ENCODE assay signal across 17 mouse cellular contexts in the genomic region with DNA sequence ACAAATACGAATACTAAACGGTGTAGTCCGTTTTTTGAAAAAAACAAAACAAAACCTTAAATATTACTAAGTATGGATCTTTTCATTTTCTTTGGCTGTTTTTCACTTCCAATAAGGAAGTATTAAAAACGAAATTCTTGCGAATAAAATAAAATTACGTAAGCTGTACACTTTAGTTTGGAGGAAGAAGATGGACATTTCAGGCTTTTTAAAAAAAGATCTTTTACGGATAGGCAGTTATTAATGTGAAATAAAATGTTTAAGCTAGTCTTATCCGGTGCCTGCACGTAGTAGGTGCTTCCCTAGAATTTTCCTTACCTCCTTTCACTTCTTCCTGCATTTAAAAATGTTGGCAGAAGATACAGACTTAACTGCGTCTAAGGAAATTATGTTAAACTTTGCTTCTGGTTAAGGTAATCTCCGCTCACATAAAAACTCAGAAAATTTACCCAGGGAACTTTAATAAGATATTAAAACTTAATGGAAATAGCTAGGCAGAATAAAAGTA.
DNase-seq lines count a peak whose midpoint lies in the region; ATAC-seq and TF ChIP-seq lines count a peak whose summit lies in the region.
"Had no signal": no experiment of that assay in that cellular context is flagged by ENCODE, and none has a peak within 500 bp of the region (broad histone marks: within the 10 kb centered on the region; RNA-seq: fewer than 3 reads in every experiment).

No protein-coding gene starts in this region.

- no peaks in the 10 kb centered on the region for H3K36me3 ChIP-seq in forebrain, postnatal 0 days (ENCODE audit: insufficient read depth)
- no peaks in the 10 kb centered on the region for H3K36me3 ChIP-seq in forebrain, embryonic 14.5 days (ENCODE audit: control insufficient read depth, insufficient read depth, low read length)
- H3K36me3 ChIP-seq in limb, embryonic 13.5 days, result no peaks in the 10 kb centered on the region
- H3K36me3 ChIP-seq in limb, embryonic 10.5 days, result no peaks in the 10 kb centered on the region
- H3K36me3 ChIP-seq: embryonic facial prominence, embryonic 12.5 days; forebrain, embryonic 12.5 days; heart, embryonic 15.5 days; hindbrain, embryonic 15.5 days; midbrain, embryonic 13.5 days; stomach, embryonic 15.5 days had no signal

- 10% methylated on average over 11 of the region's 11 CpGs for WGBS in forebrain, postnatal 0 days
- WGBS in forebrain, embryonic 14.5 days, result 3% methylated on average over 11 of the region's 11 CpGs
- 4% methylated on average over 11 of the region's 11 CpGs for WGBS in limb, embryonic 13.5 days
- 3% methylated on average over 11 of the region's 11 CpGs for WGBS in limb, embryonic 10.5 days

- TF ChIP-seq CTCF in forebrain, postnatal 0 days (IDR thresholded peaks at IDR 0.05; ENCODE audit: low read depth), result no peak

- H3K4me3 ChIP-seq in forebrain, postnatal 0 days (ENCODE audit: low read depth, low read length), result no peak overlapping the region
- H3K4me3 ChIP-seq in forebrain, embryonic 14.5 days (ENCODE audit: low read depth, low read length), result no peak overlapping the region
- no peak overlapping the region for H3K4me3 ChIP-seq in limb, embryonic 13.5 days
- no peak overlapping the region for H3K4me3 ChIP-seq in limb, embryonic 10.5 days
- H3K4me3 ChIP-seq: embryonic facial prominence, embryonic 12.5 days had no signal

- no peaks in the 10 kb centered on the region for H3K4me1 ChIP-seq in forebrain, postnatal 0 days (ENCODE audit: insufficient read depth)
- peaks cover 17% of the 10 kb centered on the region; the same call in 1 of the 2 replicates for H3K4me1 ChIP-seq in forebrain, embryonic 14.5 days (ENCODE audit: control insufficient read depth, insufficient read depth, low read length)
- H3K4me1 ChIP-seq in limb, embryonic 13.5 days, result peaks cover 59% of the 10 kb centered on the region
- peaks cover 59% of the 10 kb centered on the region for H3K4me1 ChIP-seq in limb, embryonic 10.5 days

- H3K4me2 ChIP-seq in forebrain, postnatal 0 days (ENCODE audit: low read depth), result no peak overlapping the region
- H3K4me2 ChIP-seq in forebrain, embryonic 14.5 days (ENCODE audit: low read length), result no peak overlapping the region
- H3K4me2 ChIP-seq in limb, embryonic 13.5 days (replicated peaks), result peak overlapping the region; percentile 96; the same call in 1 of the 2 replicates

- peaks cover 4% of the 10 kb centered on the region for H3K27me3 ChIP-seq in forebrain, postnatal 0 days (ENCODE audit: insufficient read depth, low read length)
- H3K27me3 ChIP-seq in forebrain, embryonic 14.5 days (replicated peaks; ENCODE audit: control insufficient read depth, insufficient read depth, low read length), result peaks cover 40% of the 10 kb centered on the region
- peaks cover 62% of the 10 kb centered on the region for H3K27me3 ChIP-seq in limb, embryonic 13.5 days
- peaks cover 94% of the 10 kb centered on the region for H3K27me3 ChIP-seq in limb, embryonic 10.5 days (ENCODE audit: low read depth, poor library complexity, severe bottlenecking)

- H3K27ac ChIP-seq in forebrain, postnatal 0 days (ENCODE audit: low read depth, low read length), result no peak overlapping the region
- H3K27ac ChIP-seq in forebrain, embryonic 14.5 days (ENCODE audit: low read depth, low read length), result no peak overlapping the region
- no peak overlapping the region for H3K27ac ChIP-seq in limb, embryonic 13.5 days
- no peak overlapping the region for H3K27ac ChIP-seq in limb, embryonic 10.5 days
- H3K27ac ChIP-seq: embryonic facial prominence, embryonic 12.5 days; forebrain, embryonic 12.5 days; heart, embryonic 15.5 days; hindbrain, embryonic 15.5 days; layer of hippocampus, adult 2 months; liver, embryonic 14.5 days; midbrain, embryonic 13.5 days; stomach, embryonic 15.5 days had no signal

- no peak overlapping the region for H3K9ac ChIP-seq in forebrain, postnatal 0 days
- H3K9ac ChIP-seq in forebrain, embryonic 14.5 days (ENCODE audit: low read length), result no peak overlapping the region
- no peak overlapping the region for H3K9ac ChIP-seq in limb, embryonic 13.5 days
- H3K9ac ChIP-seq: embryonic facial prominence, embryonic 12.5 days; heart, embryonic 15.5 days; hindbrain, embryonic 15.5 days; liver, embryonic 14.5 days; midbrain, embryonic 13.5 days; stomach, embryonic 15.5 days had no signal

- no peak for ATAC-seq in forebrain, postnatal 0 days
- no peak for ATAC-seq in forebrain, embryonic 14.5 days
- no peak for ATAC-seq in limb, embryonic 13.5 days (ENCODE audit: low FRiP score, low read depth)
- ATAC-seq: midbrain, embryonic 13.5 days had no signal

- peak; percentile 46 for DNase-seq in forebrain, postnatal 0 days
- no peak for DNase-seq in forebrain, embryonic 14.5 days (ENCODE audit: low spot score)
- DNase-seq in limb, embryonic 10.5 days (ENCODE audit: low spot score), result no peak
- DNase-seq in thymus, postnatal 0 days (ENCODE audit: low spot score), result peak; percentile 27
- no peak for DNase-seq in thymus, adult 18-20 months
- no peak for DNase-seq in left cerebral cortex, adult 9 months (ENCODE audit: low spot score in 2 of 2)
- no peak for DNase-seq in ovary, adult 18-20 months (ENCODE audit: low spot score)
- DNase-seq: adrenal gland, adult 8-10 months had no signal

- no peaks in the 10 kb centered on the region for H3K9me3 ChIP-seq in forebrain, postnatal 0 days (ENCODE audit: low read length)
- H3K9me3 ChIP-seq in forebrain, embryonic 14.5 days (replicated peaks; ENCODE audit: control insufficient read depth, low read length), result no peaks in the 10 kb centered on the region
- no peaks in the 10 kb centered on the region for H3K9me3 ChIP-seq in limb, embryonic 13.5 days
- H3K9me3 ChIP-seq in limb, embryonic 10.5 days (replicated peaks), result no peaks in the 10 kb centered on the region
- H3K9me3 ChIP-seq: embryonic facial prominence, embryonic 12.5 days; forebrain, embryonic 12.5 days; heart, embryonic 15.5 days; hindbrain, embryonic 15.5 days; midbrain, embryonic 13.5 days; stomach, embryonic 15.5 days had no signal

Comparison
In these comparisons a context has a peak if more than half of its experiments do, and no peak if none do; other contexts are left out.
1. DNase-seq: peak in forebrain, postnatal 0 days (single experiment) and thymus, postnatal 0 days (single experiment); none in forebrain, embryonic 14.5 days (single experiment), limb, embryonic 10.5 days (single experiment), thymus, adult 18-20 months (0 of 2), left cerebral cortex, adult 9 months (0 of 2) and ovary, adult 18-20 months (single experiment).